28 mouse cellular contexts compared by ENCODE assay signal in genomic region chr1:150503321-150503720, GRCm38 (mm10). TPM values are rescaled to one million over a fixed set of nuclear protein-coding genes. Genes with fewer than 3 reads are reported as not detected.
"Had no signal": no experiment of that assay in that cellular context is flagged by ENCODE, and none has a peak within 500 bp of the region (broad histone marks: within the 10 kb centered on the region; RNA-seq: fewer than 3 reads in every experiment).

No protein-coding gene starts in this region.

- H3K36me3 ChIP-seq: embryonic facial prominence, embryonic 10.5 days; embryonic facial prominence, embryonic 12.5 days; embryonic facial prominence, embryonic 13.5 days; embryonic facial prominence, embryonic 15.5 days; forebrain, embryonic 10.5 days; forebrain, embryonic 12.5 days; forebrain, embryonic 15.5 days had no signal

- H3K9me3 ChIP-seq: embryonic facial prominence, embryonic 12.5 days; embryonic facial prominence, embryonic 15.5 days; forebrain, embryonic 13.5 days had no signal

- H3K9ac ChIP-seq: embryonic facial prominence, embryonic 12.5 days; embryonic facial prominence, embryonic 13.5 days; embryonic facial prominence, embryonic 15.5 days; forebrain, embryonic 12.5 days; forebrain, embryonic 13.5 days; forebrain, embryonic 15.5 days; forebrain, postnatal 0 days had no signal

- DNase-seq: cerebellum, adult 18-20 months; cerebellum, adult 2 months; cerebellum, adult 8-10 months; cerebellum, adult 9-10 months; cerebellum, adult 9-11 months; cerebellum, postnatal 10 days; cerebellum, postnatal 14 days; cerebellum, postnatal 25 days; cerebellum, postnatal 36 days; embryo, embryonic 11 days; forebrain, postnatal 0 days; gastrocnemius, adult 2 months; gastrocnemius, postnatal 10 days; gastrocnemius, postnatal 14 days; gastrocnemius, postnatal 25 days; gastrocnemius, postnatal 36 days; heart, adult 11 months had no signal

- H3K27ac ChIP-seq: embryonic facial prominence, embryonic 10.5 days; embryonic facial prominence, embryonic 12.5 days; embryonic facial prominence, embryonic 13.5 days; embryonic facial prominence, embryonic 15.5 days; forebrain, embryonic 10.5 days; forebrain, embryonic 12.5 days; forebrain, embryonic 13.5 days; forebrain, embryonic 15.5 days; gastrocnemius, adult 2 months had no signal

- H3K27me3 ChIP-seq: embryonic facial prominence, embryonic 12.5 days; embryonic facial prominence, embryonic 13.5 days; embryonic facial prominence, embryonic 15.5 days; forebrain, embryonic 12.5 days; forebrain, embryonic 13.5 days; forebrain, embryonic 15.5 days had no signal

- H3K4me1 ChIP-seq: embryonic facial prominence, embryonic 10.5 days; embryonic facial prominence, embryonic 12.5 days; embryonic facial prominence, embryonic 13.5 days; embryonic facial prominence, embryonic 15.5 days; forebrain, embryonic 10.5 days; forebrain, embryonic 12.5 days; forebrain, embryonic 13.5 days; forebrain, embryonic 15.5 days had no signal

- H3K4me2 ChIP-seq: embryonic facial prominence, embryonic 12.5 days; embryonic facial prominence, embryonic 13.5 days; embryonic facial prominence, embryonic 15.5 days; forebrain, embryonic 12.5 days; forebrain, embryonic 13.5 days; forebrain, embryonic 15.5 days had no signal

- H3K4me3 ChIP-seq: embryonic facial prominence, embryonic 10.5 days; embryonic facial prominence, embryonic 12.5 days; embryonic facial prominence, embryonic 13.5 days; embryonic facial prominence, embryonic 15.5 days; erythroblast, embryonic 14.5 days; forebrain, embryonic 10.5 days; forebrain, embryonic 12.5 days; forebrain, embryonic 13.5 days; forebrain, embryonic 15.5 days; gastrocnemius, adult 2 months had no signal

- ATAC-seq: forebrain, embryonic 13.5 days; forebrain, embryonic 14.5 days; forebrain, embryonic 15.5 days; forebrain, embryonic 16.5 days; forebrain, postnatal 0 days had no signal

RNA-seq across cellular contexts. Expression of gene Prg4, which starts 37.4 kb away (rescaled TPM):
- polyA plus RNA-seq: erythroblast, embryonic 14.5 days had no signal
